Mouse (Mus musculus): ENCODE data around the gene Nrxn1. TPM values are rescaled to one million over a fixed set of nuclear protein-coding genes. Genes with fewer than 3 reads are reported as not detected.

Gene Nrxn1
- polyA plus RNA-seq (2015; fragmentation: Illumina TruSeq; extraction: RNeasy Lipid Tissue Mini Kit (QIAGEN cat#74804); ENCODE audit: insufficient read depth, low replicate concordance): 0.47 TPM

DNA sequence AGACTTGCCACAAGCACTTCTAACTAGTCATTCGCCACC is at the start of gene Nrxn1:
Gene Nrxn1, minus strand, starts transcription at position 30 of the 39 bp plus-strand sequence.

